Mouse (Mus musculus): ENCODE measurements around the gene Slc16a13. TPM values are rescaled to one million over a fixed set of nuclear protein-coding genes. Genes with fewer than 3 reads are reported as not detected.

Gene Slc16a13
- total RNA-seq (2023) = 1 to 10 TPM; 1.3 to 1.7 TPM

GRCm38 (mm10) chr11:70220731-70221602, at the start of gene Slc16a13:
TSS of gene Slc16a13 (minus strand) at chr11:70221064.

GRCm38 (mm10) chr11:70254931-70255531, 34.2 kb upstream of the Slc16a13 start, which contains the start of gene Alox12:
TSS of gene Alox12 (minus strand) at chr11:70255353.

GRCm38 (mm10) chr11:70239541-70240279, 18.8 kb upstream of the Slc16a13 start, which contains the start of the genes Gm21988 and Rnasek:
TSS of gene Gm21988 (minus strand) at chr11:70239830.
TSS of gene Rnasek (minus strand) at chr11:70239842.

GRCm38 (mm10) chr11:70237457-70238167, 16.7 kb upstream of the Slc16a13 start, which contains the start of gene 0610010K14Rik:
TSS of gene 0610010K14Rik (minus strand) at chr11:70237914.

GRCm38 (mm10) chr11:70229260-70230010, 8.6 kb upstream of the Slc16a13 start, which contains the start of gene Bcl6b:
TSS of gene Bcl6b (minus strand) at chr11:70229798.

GRCm38 (mm10) chr11:70212423-70212822, 8.4 kb downstream of the Slc16a13 start, which contains the start of gene Slc16a11:
TSS of gene Slc16a11 (plus strand) at chr11:70212752.

Other genes starting within 250 kb of the Slc16a13 start
- gene Ctdnep1, start 239.9 kb downstream of the Slc16a13 start, total RNA-seq (2023) = 10 to 100 TPM; 65.2 to 68.4 TPM
- gene Elp5, start 238.5 kb downstream of the Slc16a13 start, total RNA-seq (2023) = 10 to 100 TPM; 25.3 to 27.8 TPM
- 100 to 1,000 TPM; 537 TPM for gene Gabarap, start 229.9 kb downstream of the Slc16a13 start, total RNA-seq (2023)
- 10 to 100 TPM; 43.3 to 47.1 TPM for gene Phf23, start 225.3 kb downstream of the Slc16a13 start, total RNA-seq (2023)
- gene Dvl2, start 220.5 kb downstream of the Slc16a13 start, total RNA-seq (2023) = 10 to 100 TPM; 17.5 to 21.4 TPM
- gene Acadvl, start 205.7 kb downstream of the Slc16a13 start, total RNA-seq (2023) = 10 to 100 TPM; 34.6 to 40.2 TPM
- gene Dlg4, start 204.1 kb downstream of the Slc16a13 start, total RNA-seq (2023) = 1 to 10 TPM; 5.7 to 6.7 TPM
- not detected for gene Asgr1, start 167.0 kb downstream of the Slc16a13 start, total RNA-seq (2023)
- under 1 TPM in 1 of 2 experiments, not detected in 1; 0.42 TPM for gene Asgr2, start 128.4 kb downstream of the Slc16a13 start, total RNA-seq (2023)
- 10 to 100 TPM; 11.4 to 12.2 TPM for gene Mgl2, start 90.7 kb downstream of the Slc16a13 start, total RNA-seq (2023)
- gene Clec10a, start 64.9 kb downstream of the Slc16a13 start, total RNA-seq (2023) = 10 to 100 TPM; 13.5 to 18.3 TPM
- not detected for gene Slc16a11, start 8.3 kb downstream of the Slc16a13 start, total RNA-seq (2023)
- gene Bcl6b, start 8.7 kb upstream of the Slc16a13 start, total RNA-seq (2023) = under 1 TPM in 1 of 2 experiments, not detected in 1; 0.13 TPM
- gene 0610010K14Rik, start 16.9 kb upstream of the Slc16a13 start, total RNA-seq (2023) = 10 to 100 TPM; 39.0 to 42.3 TPM
- gene Gm21988, start 18.8 kb upstream of the Slc16a13 start, total RNA-seq (2023) = 1 to 10 TPM; 3.8 to 6.1 TPM
- gene Rnasek, start 18.8 kb upstream of the Slc16a13 start, total RNA-seq (2023) = 100 to 1,000 TPM; 105 to 118 TPM
- under 1 TPM; 0.33 to 0.60 TPM for gene Alox12, start 34.3 kb upstream of the Slc16a13 start, total RNA-seq (2023)
- under 1 TPM; 0.35 to 0.62 TPM for gene Alox12e, start 101.6 kb upstream of the Slc16a13 start, total RNA-seq (2023)
- 10 to 100 TPM in 1 of 2 experiments, 1 to 10 TPM in 1; 6.2 to 13.0 TPM for gene Alox15, start 131.0 kb upstream of the Slc16a13 start, total RNA-seq (2023)
- 10 to 100 TPM; 15.8 to 16.2 TPM for gene Pelp1, start 189.0 kb upstream of the Slc16a13 start, total RNA-seq (2023)
- gene Arrb2, start 211.6 kb upstream of the Slc16a13 start, total RNA-seq (2023) = 100 to 1,000 TPM; 841 to 909 TPM
- gene Med11, start 230.9 kb upstream of the Slc16a13 start, total RNA-seq (2023) = 10 to 100 TPM; 23.3 to 28.4 TPM
- gene Zmynd15, start 238.4 kb upstream of the Slc16a13 start, total RNA-seq (2023) = under 1 TPM; 0.16 to 0.44 TPM
- 1 to 10 TPM; 1.5 to 1.9 TPM for gene Cxcl16, start 238.9 kb upstream of the Slc16a13 start, total RNA-seq (2023)